Mouse (Mus musculus) midbrain, postnatal 0 days (tissue): ENCODE data around the gene Ank2. TPM values are rescaled to one million over a fixed set of nuclear protein-coding genes. Genes with fewer than 3 reads are reported as not detected.

Experiments used
- ATAC-seq: fragments of 200-750 bp; cut with Nextera tagmentation; 2 replicates; pipeline ENCODE4 v1.8.0; 2017; ENCODE audit warnings: moderate number of reproducible peaks, mild to moderate bottlenecking, moderate TSS enrichment, moderate library complexity; ENCODE audit not compliant: low FRiP score
- DNase-seq: peaks from one replicate; pipeline ENCODE4 v3.0.0-alpha.2; 2015; ENCODE audit warnings: low spot score
- H3K27ac ChIP-seq: fragments of 300-500 bp; sonication (generic); 2 replicates; pipeline ENCODE4 v1.5.1; 2014; ENCODE audit warnings: low read depth, mild to moderate bottlenecking, low read length, mixed read lengths
- H3K27me3 ChIP-seq: fragments of 300-500 bp; sonication (generic); 2 replicates; pipeline ENCODE4 v1.6.1; 2014; ENCODE audit warnings: low read length, control low read depth, mixed read lengths; ENCODE audit not compliant: insufficient read depth
- H3K36me3 ChIP-seq: fragments of 300-500 bp; sonication (generic); 2 replicates; pipeline ENCODE4 v1.6.1; 2014; ENCODE audit warnings: low read length, control low read depth, mixed read lengths; ENCODE audit not compliant: insufficient read depth
- H3K4me1 ChIP-seq: fragments of 300-500 bp; sonication (generic); 2 replicates; pipeline ENCODE4 v1.6.1; 2014; ENCODE audit warnings: mild to moderate bottlenecking, control low read depth, antibody characterized with exemption, low read length, mixed read lengths; ENCODE audit not compliant: insufficient read depth
- H3K4me2 ChIP-seq: fragments of 300-500 bp; sonication (generic); 2 replicates; pipeline ENCODE4 v1.6.1; 2014; ENCODE audit warnings: low read depth, mild to moderate bottlenecking, low read length, mixed read lengths; ENCODE audit not compliant: poor library complexity, severe bottlenecking
- H3K4me3 ChIP-seq: fragments of 300-500 bp; sonication (generic); 2 replicates; pipeline ENCODE4 v1.5.1; 2014; ENCODE audit warnings: low read depth, mild to moderate bottlenecking, low read length, moderate library complexity
- H3K9ac ChIP-seq: fragments of 300-500 bp; sonication (generic); replicated peaks from 2 replicates; pipeline ENCODE4 v1.6.1; 2014; ENCODE audit warnings: mild to moderate bottlenecking, low read length, moderate library complexity, mixed read lengths; ENCODE audit not compliant: poor library complexity, severe bottlenecking
- H3K9me3 ChIP-seq: fragments of 300-500 bp; sonication (generic); 2 replicates; pipeline ENCODE4 v1.6.1; 2016; ENCODE audit warnings: low read length, control low read depth
- CTCF ChIP-seq: IDR thresholded peaks from 2 replicates; pipeline ENCODE4 v1.5.1; 2016; ENCODE audit warnings: antibody characterized with exemption, mild to moderate bottlenecking
- WGBS: fragments of 180-500 bp; shearing (Covaris S2); extraction: QIAGEN DNeasy Blood & Tissue Kit; methylation state at CpG from one replicate; pipeline ENCODE4 v1.1.7; 2014; 5-methylcytosine and 5-hydroxymethylcytosine counted together
- polyA plus RNA-seq: library from polyadenylated mRNA; unstranded; fragments of >200 nt; fragmentation: Nextera tagmentation; extraction: Ambion mirVana; gene quantifications from 2 replicates; pipeline ENCODE4 v1.2.1, GENCODE M21; 2015
- total RNA-seq: library from RNA; depleted of rRNA; stranded (reverse); fragments of >200 nt; gene quantifications from 2 replicates; pipeline ENCODE4 v1.2.3, GENCODE M21; 2014

Ank2 gene
- total and polyA plus RNA-seq, 2 experiments from 2014 or later: 200 to 623 TPM

DNA sequence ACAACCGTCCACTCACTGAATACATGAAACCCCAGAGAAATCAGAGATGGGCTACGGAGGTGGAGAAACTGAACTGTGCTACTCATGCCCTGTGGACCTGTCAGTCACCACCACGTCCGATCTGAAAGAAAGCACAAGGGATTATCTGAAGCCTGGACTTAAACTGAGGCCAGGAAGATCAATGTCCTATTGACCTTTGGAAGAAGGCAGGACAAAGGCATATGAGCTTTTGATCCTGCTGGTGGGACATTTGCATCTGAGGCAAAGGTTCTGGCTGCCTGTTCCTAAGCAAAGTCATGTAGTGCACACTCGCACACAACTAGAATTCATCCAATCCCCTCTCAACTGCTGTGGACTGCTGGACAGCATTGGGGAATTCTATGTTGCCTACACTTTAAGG, 558.7 kb downstream of the Ank2 start:
- no peak for DNase-seq
- no peak for TF ChIP-seq CTCF
- no peak overlapping the region for H3K4me3 ChIP-seq
- no peak overlapping the region for H3K4me2 ChIP-seq
- no peaks in the 10 kb centered on the region for H3K27me3 ChIP-seq
- H3K9me3 ChIP-seq: no peaks in the 10 kb centered on the region
- 29% methylated on average over 5 of the region's 5 CpGs for WGBS
- H3K4me1 ChIP-seq: no peaks in the 10 kb centered on the region
- H3K9ac ChIP-seq: no peak overlapping the region
- H3K36me3 ChIP-seq: peaks cover 47% of the 10 kb centered on the region
- no peak overlapping the region for H3K27ac ChIP-seq
- no peak for ATAC-seq

- Histone ChIP-seq H3K4me2 (no peak overlapping the region), H3K9me3 (no peaks in the 10 kb centered on the region), H3K4me3 (no peak overlapping the region), H3K4me1 (no peaks in the 10 kb centered on the region), H3K36me3 (peaks cover 52% of the 10 kb centered on the region), H3K27me3 (no peaks in the 10 kb centered on the region), H3K9ac (no peak overlapping the region), H3K27ac (no peak overlapping the region)
- DNase-seq (peak; percentile 77), ATAC-seq (peak; percentile 76)
- peak; percentile 85 for TF ChIP-seq CTCF
- 78% methylated on average over 4 of the region's 4 CpGs for WGBS
Measured at GRCm38 (mm10) chr3:126931884-126932506, 567.2 kb downstream of the Ank2 start.

GRCm38 (mm10) chr3:126923575-126924382, 575.4 kb downstream of the Ank2 start:
- ATAC-seq (no peak), DNase-seq (no peak)
- 86% methylated on average over 12 of the region's 12 CpGs for WGBS
- H3K36me3 ChIP-seq: peaks cover 19% of the 10 kb centered on the region; the same call in 1 of the 2 replicates
- no peaks in the 10 kb centered on the region for H3K4me1 ChIP-seq
- no peak overlapping the region for H3K9ac ChIP-seq
- TF ChIP-seq CTCF: no peak
- H3K27me3 ChIP-seq: no peaks in the 10 kb centered on the region
- H3K4me2 ChIP-seq: no peak overlapping the region
- no peak overlapping the region for H3K27ac ChIP-seq
- no peaks in the 10 kb centered on the region for H3K9me3 ChIP-seq
- no peak overlapping the region for H3K4me3 ChIP-seq

GRCm38 (mm10) chr3:126921941-126922340, 577.2 kb downstream of the Ank2 start:
- Histone ChIP-seq H3K4me2 (no peak overlapping the region), H3K9me3 (no peaks in the 10 kb centered on the region), H3K4me3 (no peak overlapping the region), H3K36me3 (peaks cover 12% of the 10 kb centered on the region; the same call in 1 of the 2 replicates), H3K27ac (no peak overlapping the region), H3K9ac (no peak overlapping the region), H3K4me1 (no peaks in the 10 kb centered on the region), H3K27me3 (no peaks in the 10 kb centered on the region)
- no peak for ATAC-seq
- WGBS: 75% methylated on average over 3 of the region's 3 CpGs
- TF ChIP-seq CTCF: no peak
- no peak for DNase-seq

DNA sequence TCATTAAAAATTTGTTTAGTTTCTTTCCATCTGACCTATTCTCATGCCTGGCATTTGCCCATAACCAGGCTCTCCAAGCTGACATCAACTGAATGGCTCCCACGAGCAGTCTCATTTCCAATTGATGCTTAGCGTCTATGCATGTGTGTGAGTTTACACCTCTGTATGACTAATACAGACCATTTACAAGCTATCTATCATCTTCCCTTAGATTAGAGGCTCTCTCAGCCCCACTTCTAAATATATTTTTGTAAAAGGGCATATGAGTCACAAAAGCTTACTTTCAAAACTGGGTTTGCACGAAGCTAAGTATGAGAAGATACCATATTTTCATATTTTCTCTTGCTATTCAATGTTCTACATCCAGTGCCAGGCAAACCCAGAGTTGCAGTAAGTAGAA, 578.9 kb downstream of the Ank2 start:
- ATAC-seq: no peak
- H3K36me3 ChIP-seq: peaks cover 12% of the 10 kb centered on the region; the same call in 1 of the 2 replicates
- no peak overlapping the region for H3K9ac ChIP-seq
- H3K4me3 ChIP-seq: no peak overlapping the region
- H3K9me3 ChIP-seq: no peaks in the 10 kb centered on the region
- no peak for DNase-seq
- H3K27me3 ChIP-seq: no peaks in the 10 kb centered on the region
- WGBS: 83% methylated on average over 3 of the region's 3 CpGs
- no peak for TF ChIP-seq CTCF
- no peak overlapping the region for H3K27ac ChIP-seq
- H3K4me1 ChIP-seq: no peaks in the 10 kb centered on the region
- no peak overlapping the region for H3K4me2 ChIP-seq
